Mouse (Mus musculus) myocyte (in vitro differentiated cells): ENCODE results near the gene Gpr55. TPM values are rescaled to one million over a fixed set of nuclear protein-coding genes. Genes with fewer than 3 reads are reported as not detected.

ENCODE experiments used
- H3K27me3 ChIP-seq: one replicate; pipeline ENCODE4 v1.6.1; 2011; ENCODE audit not compliant: control insufficient read depth, insufficient read depth, insufficient read length
- H3K36me3 ChIP-seq: one replicate; pipeline ENCODE4 v1.6.1; 2011; ENCODE audit not compliant: control insufficient read depth, insufficient read depth
- H3K4me2 ChIP-seq: one replicate; pipeline ENCODE4 v1.6.1; 2011; ENCODE audit warnings: low read depth, control low read depth
- H3K4me3 ChIP-seq: one replicate; pipeline ENCODE4 v1.5.1; 2011; ENCODE audit warnings: mild to moderate bottlenecking, control low read depth, moderate library complexity
- H3K79me2 ChIP-seq: one replicate; pipeline ENCODE4 v1.6.1; 2011; ENCODE audit not compliant: control insufficient read depth, insufficient read depth
- H3ac ChIP-seq: one replicate; pipeline ENCODE4 v1.6.1; 2011; ENCODE audit not compliant: control insufficient read depth, insufficient read length
- CEBPB ChIP-seq: IDR thresholded peaks from 2 replicates; pipeline ENCODE4 v1.6.1; 2011; ENCODE audit warnings: mild to moderate bottlenecking, moderate library complexity; ENCODE audit not compliant: poor library complexity, insufficient read depth, severe bottlenecking
- E2F4 ChIP-seq: IDR thresholded peaks from one replicate; pipeline ENCODE4 v1.6.1; 2011; ENCODE audit warnings: mild to moderate bottlenecking, control low read depth, moderate library complexity; ENCODE audit not compliant: insufficient read depth
- MAX ChIP-seq: IDR thresholded peaks from one replicate; pipeline ENCODE4 v1.6.1; 2011; ENCODE audit warnings: low read depth, mild to moderate bottlenecking, control low read depth
- MYOD1 ChIP-seq, 3 experiments: IDR thresholded peaks; one replicate each; pipeline ENCODE4 v1.6.1; 2011; ENCODE audit warnings: control low read depth in 2 of 3, low read depth in 2 of 3, mild to moderate bottlenecking in 2 of 3, moderate library complexity in 1 of 3; ENCODE audit not compliant: insufficient read length in 2 of 3, control insufficient read depth in 1 of 3
- MYOG ChIP-seq, 3 experiments: IDR thresholded peaks; one replicate each; pipeline ENCODE4 v1.6.1; 2011; ENCODE audit warnings: control low read depth in 2 of 3, low read depth in 2 of 3, mild to moderate bottlenecking in 2 of 3; ENCODE audit not compliant: insufficient read length in 2 of 3, control insufficient read depth in 1 of 3, insufficient read depth in 1 of 3
- POLR2A ChIP-seq: IDR thresholded peaks from one replicate; pipeline ENCODE4 v1.6.1; 2011; ENCODE audit warnings: low read depth, mild to moderate bottlenecking, control low read depth, moderate library complexity; ENCODE audit not compliant: insufficient read length
- POLR2AphosphoS2 ChIP-seq: IDR thresholded peaks from one replicate; pipeline ENCODE4 v1.6.1; 2011; ENCODE audit warnings: low read depth, control low read depth; ENCODE audit not compliant: insufficient read length
- REST ChIP-seq: IDR thresholded peaks from one replicate; pipeline ENCODE4 v1.6.1; 2011; ENCODE audit warnings: mild to moderate bottlenecking, control low read depth, moderate library complexity; ENCODE audit not compliant: insufficient read depth, insufficient read length
- SRF ChIP-seq: IDR thresholded peaks from one replicate; pipeline ENCODE4 v1.6.1; 2011; ENCODE audit warnings: low read depth; ENCODE audit not compliant: control insufficient read depth, insufficient read length
- TCF12 ChIP-seq: IDR thresholded peaks from one replicate; pipeline ENCODE4 v1.6.1; 2011; ENCODE audit warnings: mild to moderate bottlenecking, control low read depth; ENCODE audit not compliant: poor library complexity, insufficient read depth, severe bottlenecking
- TCF3 ChIP-seq: IDR thresholded peaks from one replicate; pipeline ENCODE4 v1.6.1; 2011; ENCODE audit warnings: low read depth, control low read depth; ENCODE audit not compliant: insufficient read length
- USF1 ChIP-seq: IDR thresholded peaks from one replicate; pipeline ENCODE4 v1.6.1; 2011; ENCODE audit warnings: low read depth, mild to moderate bottlenecking, control low read depth, moderate library complexity
- polyA plus RNA-seq: library from polyadenylated mRNA; unstranded; fragments of >200 nt; fragmentation: generic; extraction: Trizol; gene quantifications from one replicate; pipeline ENCODE4 v1.2.1, GENCODE M21; 2012; ENCODE audit warnings: missing spikeins

The Gpr55 gene
- polyA plus RNA-seq, 1 experiment: not detected

GRCm38 (mm10) chr1:85962081-85962480, 1.3 kb upstream of the Gpr55 start:
- Histone ChIP-seq H3K4me2 (no peak overlapping the region), H3K36me3 (no peaks in the 10 kb centered on the region), H3ac (no peak overlapping the region), H3K79me2 (no peaks in the 10 kb centered on the region), H3K27me3 (no peaks in the 10 kb centered on the region), H3K4me3 (no peak overlapping the region)
- no peak for TF ChIP-seq MAX
- no peak for TF ChIP-seq REST
- TF ChIP-seq POLR2AphosphoS2: no peak
- no peak for TF ChIP-seq E2F4
- TF ChIP-seq USF1: no peak
- no peak for TF ChIP-seq CEBPB
- no peak for TF ChIP-seq SRF
- TF ChIP-seq POLR2A: no peak
- TF ChIP-seq MYOG (IDR thresholded peaks at IDR 0.05; ENCODE audit: control insufficient read depth in 1 of 3, insufficient read depth in 1 of 3, insufficient read length in 2 of 3, low read depth in 2 of 3): no peak

DNA sequence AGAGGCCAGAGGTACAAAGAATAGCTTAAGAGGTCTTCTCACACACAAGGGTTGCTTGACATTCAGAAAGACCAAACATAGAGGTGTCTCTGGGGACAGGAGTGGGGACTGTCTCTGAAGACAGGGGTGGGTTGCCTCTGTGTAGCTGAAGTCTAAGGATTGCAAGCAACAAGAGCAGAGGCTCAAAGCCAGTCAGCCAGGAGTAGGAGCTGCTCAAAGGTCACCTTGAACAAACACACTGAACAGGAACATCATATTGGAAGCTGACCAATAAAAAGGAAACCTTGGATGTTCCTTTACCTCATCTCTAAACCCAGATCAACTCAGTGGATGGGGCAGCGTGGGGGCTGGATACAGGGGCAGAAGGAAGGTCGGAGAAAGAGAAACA, 924 bp downstream of the Gpr55 start:
- TF ChIP-seq MYOG (IDR thresholded peaks at IDR 0.05; ENCODE audit: control insufficient read depth in 1 of 3, insufficient read depth in 1 of 3, insufficient read length in 2 of 3, low read depth in 2 of 3) (no peak), USF1 (no peak), REST (no peak), POLR2AphosphoS2 (no peak), MYOD1 (IDR thresholded peaks at IDR 0.05; ENCODE audit: control insufficient read depth in 1 of 3, insufficient read length in 2 of 3, low read depth in 2 of 3) (no peak), TCF3 (no peak), MAX (no peak)
- Histone ChIP-seq H3K4me2 (no peak overlapping the region), H3ac (no peak overlapping the region), H3K79me2 (no peaks in the 10 kb centered on the region), H3K36me3 (no peaks in the 10 kb centered on the region), H3K4me3 (no peak overlapping the region), H3K27me3 (no peaks in the 10 kb centered on the region)

DNA sequence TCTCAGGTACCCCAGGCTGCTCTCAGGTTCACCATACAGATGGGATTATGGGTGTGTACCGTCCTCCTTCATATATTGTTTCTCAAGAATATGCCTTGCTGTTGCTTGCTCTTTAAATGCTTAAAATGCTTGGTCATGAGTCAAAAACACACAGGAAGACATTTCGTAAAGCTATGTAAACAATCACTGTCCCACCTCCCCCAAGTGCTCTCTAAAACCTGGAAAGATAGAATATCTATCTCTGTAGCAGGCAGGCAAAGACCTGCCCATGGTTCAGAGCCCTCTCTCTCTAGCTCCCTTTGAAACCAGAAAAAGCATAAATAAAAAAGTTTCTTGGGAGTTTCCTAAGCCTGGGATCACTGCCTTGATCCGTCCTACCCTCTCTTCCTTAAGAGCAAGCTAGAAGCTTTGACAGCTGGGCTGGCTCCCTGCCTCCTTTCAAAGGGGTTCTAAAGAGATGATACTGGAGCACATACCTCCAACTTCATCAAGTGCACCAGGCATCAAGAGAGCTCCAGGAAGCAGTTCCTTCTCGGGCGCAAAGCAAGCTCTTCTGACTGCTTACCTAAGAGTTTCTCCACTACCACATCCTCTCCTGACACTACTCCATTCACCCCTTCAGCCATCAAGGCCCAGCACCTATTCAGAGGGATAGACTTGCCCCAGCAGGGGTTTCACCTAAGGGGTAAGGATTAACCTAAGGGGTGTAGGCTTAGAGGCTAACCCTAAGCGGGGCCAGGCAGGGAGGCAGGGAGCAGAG, 1.5 kb downstream of the Gpr55 start:
- no peaks in the 10 kb centered on the region for H3K79me2 ChIP-seq
- TF ChIP-seq CEBPB (no peak), TCF3 (no peak), REST (no peak), POLR2A (no peak), MYOD1 (IDR thresholded peaks at IDR 0.05; ENCODE audit: control insufficient read depth in 1 of 3, insufficient read length in 2 of 3, low read depth in 2 of 3) (no peak), SRF (no peak), E2F4 (no peak), USF1 (no peak), TCF12 (no peak), MYOG (IDR thresholded peaks at IDR 0.05; ENCODE audit: control insufficient read depth in 1 of 3, insufficient read depth in 1 of 3, insufficient read length in 2 of 3, low read depth in 2 of 3) (no peak), MAX (no peak), POLR2AphosphoS2 (no peak)
- H3K27me3 ChIP-seq: no peaks in the 10 kb centered on the region
- no peak overlapping the region for H3ac ChIP-seq
- H3K4me2 ChIP-seq: no peak overlapping the region
- no peaks in the 10 kb centered on the region for H3K36me3 ChIP-seq
- H3K4me3 ChIP-seq: no peak overlapping the region

DNA sequence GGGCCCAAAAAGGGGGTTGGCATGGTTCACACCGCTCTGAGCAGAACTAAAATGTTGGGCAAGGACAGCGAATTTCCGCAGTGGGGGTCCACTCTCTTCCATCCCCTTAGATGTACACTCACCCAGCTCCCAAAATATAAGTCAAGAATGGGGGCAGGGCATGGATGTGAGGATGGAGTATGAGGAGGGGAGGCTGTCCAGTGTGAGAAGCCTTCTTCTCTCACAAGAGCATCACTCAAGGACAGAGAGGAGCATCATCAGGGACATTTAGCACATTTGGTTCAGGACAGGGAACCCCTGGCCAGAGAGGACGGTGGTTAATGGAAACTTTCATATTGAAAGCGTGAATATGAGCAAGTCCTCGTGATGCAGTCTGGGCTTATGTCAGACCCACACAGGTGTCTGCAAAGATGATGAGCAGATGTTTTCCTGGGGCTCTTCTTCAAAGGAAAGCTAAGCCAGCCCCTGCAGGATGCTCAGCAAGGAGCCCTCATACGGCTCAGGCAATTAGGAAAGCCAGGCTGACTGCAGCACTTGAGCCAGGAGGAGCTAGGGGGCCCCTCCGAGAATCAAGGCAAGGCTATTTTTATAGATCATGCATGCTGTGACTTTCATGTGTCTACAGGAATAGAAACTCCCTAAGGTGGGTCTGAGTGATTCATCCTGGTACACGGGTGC, 2.7 kb downstream of the Gpr55 start:
- Histone ChIP-seq H3K36me3 (no peaks in the 10 kb centered on the region), H3K4me2 (no peak overlapping the region), H3ac (no peak overlapping the region), H3K79me2 (no peaks in the 10 kb centered on the region), H3K27me3 (no peaks in the 10 kb centered on the region), H3K4me3 (no peak overlapping the region)
- TF ChIP-seq MYOD1 (IDR thresholded peaks at IDR 0.05; ENCODE audit: control insufficient read depth in 1 of 3, insufficient read length in 2 of 3, low read depth in 2 of 3) (no peak), MAX (no peak), REST (no peak), POLR2A (no peak), USF1 (no peak), TCF3 (no peak), POLR2AphosphoS2 (no peak), CEBPB (no peak), TCF12 (no peak), E2F4 (no peak), SRF (no peak), MYOG (IDR thresholded peaks at IDR 0.05; ENCODE audit: control insufficient read depth in 1 of 3, insufficient read depth in 1 of 3, insufficient read length in 2 of 3, low read depth in 2 of 3) (no peak)
